Mouse (Mus musculus) left cerebral cortex, adult 8-10 months (tissue): ENCODE measurements around the gene Samd4b. TPM values are rescaled to one million over a fixed set of nuclear protein-coding genes. Genes with fewer than 3 reads are reported as not detected.

Source experiments
- DNase-seq, 2 experiments: peaks; one replicate each; pipeline ENCODE4 v3.0.0; 2022; ENCODE audit warnings: low spot score in 2 of 2
- microRNA-seq, 2 experiments: library from miRNA; unstranded; fragments of <30 nt; microRNA quantifications; one replicate each; pipeline ENCODE4 v1.2.0; 2022
- total RNA-seq, 4 experiments: library from RNA; stranded (reverse); gene quantifications; 2 replicates each; pipeline ENCODE4 v1.2.4; 2022

Gene Samd4b
- total RNA-seq, 4 experiments from 2014 or later = 58.2 to 70.1 (median 61.7) TPM

GRCm38 (mm10) chr7:28362441-28363060 is 235.4 kb downstream of the Samd4b start:
- no peak for DNase-seq

DNA sequence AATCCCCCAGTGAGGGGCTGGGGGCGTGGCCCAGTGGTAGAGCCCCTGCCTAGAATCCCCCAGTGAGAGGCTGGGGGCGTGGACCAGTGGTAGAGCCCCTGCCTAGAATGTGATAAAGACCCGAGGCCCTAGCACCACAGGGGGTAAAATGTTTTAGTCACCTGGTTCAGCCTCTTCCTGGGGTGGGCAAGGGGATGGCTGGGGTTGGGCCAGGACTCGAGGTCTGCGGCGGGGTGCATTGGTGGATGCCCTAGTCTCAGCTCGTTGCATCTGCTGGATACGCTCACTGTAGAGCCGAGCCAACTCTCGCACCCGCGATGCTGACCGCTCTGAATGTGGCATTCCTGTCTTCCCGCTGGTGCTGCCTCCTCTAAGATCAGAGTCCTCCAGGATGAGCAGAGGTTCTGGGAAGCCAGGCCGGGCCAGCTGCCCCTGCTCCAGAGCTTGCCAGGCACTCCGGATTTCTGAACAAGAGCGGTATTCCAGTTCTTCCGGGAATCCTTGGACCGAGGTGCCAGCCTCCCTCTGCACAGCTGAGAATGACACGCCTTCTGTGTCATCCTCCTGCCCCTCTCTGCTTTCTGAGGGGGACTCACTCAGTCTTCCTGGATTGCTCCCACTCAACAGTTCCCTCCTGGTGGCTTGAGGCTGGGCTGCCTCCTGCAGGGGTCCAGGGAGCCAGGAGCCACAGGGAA is 236.2 kb downstream of the Samd4b start:
- DNase-seq = no peak

DNA sequence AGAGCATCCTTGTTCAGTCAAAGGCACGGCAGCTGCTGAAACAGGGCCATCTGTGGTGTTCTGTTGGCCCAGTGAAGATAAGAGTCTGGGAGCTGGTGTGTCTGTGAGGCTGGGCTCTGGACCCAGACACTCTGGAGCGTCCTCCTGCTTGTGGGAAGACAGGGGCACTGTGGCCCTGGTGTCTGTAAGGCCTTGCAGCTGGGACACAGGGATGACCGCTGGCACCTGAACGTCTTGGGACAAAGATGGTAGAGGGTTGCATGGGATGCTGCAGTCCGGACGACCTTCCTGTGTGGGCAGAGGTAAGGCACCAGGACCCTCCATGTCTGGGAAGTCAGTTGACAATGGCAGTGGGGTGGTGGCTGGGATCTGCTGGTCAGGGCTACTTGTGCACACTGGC is 237.7 kb downstream of the Samd4b start:
- no peak for DNase-seq

DNA sequence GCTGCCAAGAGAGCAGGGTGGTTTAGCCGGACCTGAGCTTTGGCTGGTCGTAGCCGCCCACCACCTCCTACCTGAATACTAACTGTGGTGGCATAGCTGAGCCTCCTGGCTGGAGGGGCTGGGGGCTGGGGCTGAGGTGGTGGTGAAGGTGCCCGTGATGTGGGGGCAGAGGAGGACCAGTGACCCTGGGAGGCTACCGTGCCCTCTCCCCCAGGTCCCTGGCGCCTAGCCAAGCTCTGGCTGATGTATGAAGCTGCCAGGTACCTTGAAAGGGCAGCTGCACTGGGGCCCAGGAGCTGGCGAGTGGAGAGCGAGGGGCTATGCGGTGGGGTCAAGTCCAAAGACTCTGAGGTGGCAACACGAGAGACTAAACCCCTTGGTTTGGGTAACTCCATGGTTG is 238.1 kb downstream of the Samd4b start:
- no peak for DNase-seq

DNA sequence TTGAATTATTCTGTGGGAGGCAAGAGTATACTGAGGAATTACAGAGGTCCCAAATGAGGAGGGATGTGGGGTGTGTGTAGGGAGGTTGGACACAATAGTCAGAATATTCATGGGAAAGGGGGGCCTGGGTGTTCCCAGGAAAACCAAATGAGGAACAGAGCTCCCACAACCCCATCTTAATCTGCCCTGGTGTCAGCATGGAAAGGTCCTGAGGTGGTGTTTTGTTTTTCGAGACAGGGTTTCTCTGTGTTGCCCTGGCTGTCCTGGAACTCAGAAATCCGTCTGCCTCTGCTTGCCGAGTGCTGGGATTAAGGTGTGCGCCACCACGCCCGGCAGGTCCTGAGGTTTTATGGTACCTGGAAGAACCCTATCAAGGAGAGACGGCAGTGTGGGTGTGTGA is 239.5 kb downstream of the Samd4b start:
- DNase-seq = no peak

DNA sequence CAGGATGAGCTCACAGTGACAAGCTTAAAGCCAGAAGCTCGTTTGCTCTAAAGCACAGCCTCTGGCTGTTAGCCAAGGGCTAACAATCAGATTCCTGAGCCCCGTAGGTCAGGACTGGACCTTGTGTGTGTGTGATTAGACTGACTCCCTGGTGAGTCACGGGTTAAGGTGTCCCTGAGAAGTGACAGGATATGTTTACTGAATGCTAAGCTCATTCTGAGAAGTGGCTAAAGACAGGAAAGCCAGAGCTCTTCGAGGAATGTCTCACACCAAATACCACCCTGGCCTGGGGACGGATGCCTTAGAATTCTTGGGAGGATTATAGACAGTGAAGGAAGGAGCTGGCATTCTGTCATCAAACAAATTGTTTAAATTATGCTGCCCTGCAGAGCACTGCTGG is 240.0 kb downstream of the Samd4b start:
- no peak for DNase-seq

GRCm38 (mm10) chr7:28356981-28357380 is 241.0 kb downstream of the Samd4b start:
- no peak for DNase-seq

DNA sequence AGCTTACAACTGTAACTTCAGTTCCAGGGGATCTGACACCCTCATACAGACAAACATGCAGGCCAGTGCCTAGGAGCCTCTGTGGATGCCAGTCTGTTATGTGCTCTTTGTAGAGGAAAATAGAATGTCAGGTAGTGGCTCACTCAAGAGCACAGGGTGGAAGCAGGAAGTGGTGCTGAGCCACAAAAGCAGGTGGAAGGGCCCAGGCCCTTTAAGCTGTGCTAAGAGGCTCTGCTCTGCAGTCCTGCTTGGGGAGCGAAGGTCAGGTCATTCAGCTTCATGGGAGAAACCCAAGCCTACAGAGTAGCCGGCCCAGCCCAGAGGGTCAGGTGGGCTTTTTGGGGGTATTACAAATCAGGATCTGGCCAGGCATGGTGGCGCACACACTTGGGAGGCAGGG is 242.7 kb downstream of the Samd4b start:
- DNase-seq = no peak

DNA sequence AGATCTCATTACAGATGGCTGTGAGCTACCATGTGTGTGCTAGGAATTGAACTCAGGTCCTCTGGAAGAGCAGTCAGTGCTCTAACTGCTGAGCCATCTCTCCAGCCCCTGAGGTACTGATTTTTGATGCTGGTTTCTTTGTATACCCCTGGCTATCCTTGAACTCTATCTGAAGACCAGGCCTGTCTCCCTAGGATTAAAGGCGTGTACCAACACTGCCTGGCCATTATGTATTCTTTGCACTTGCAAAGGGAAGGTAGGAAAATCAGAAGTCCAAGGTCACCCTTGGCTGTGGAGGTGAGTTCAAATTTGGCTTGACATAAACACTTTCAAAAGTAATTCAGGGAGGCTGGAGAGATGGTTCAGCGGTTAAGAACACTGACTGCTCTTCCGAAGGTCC is 243.3 kb downstream of the Samd4b start:
- DNase-seq = no peak

- DNase-seq = no peak
Measured at GRCm38 (mm10) chr7:28354113-28354581, 243.8 kb downstream of the Samd4b start.

DNA sequence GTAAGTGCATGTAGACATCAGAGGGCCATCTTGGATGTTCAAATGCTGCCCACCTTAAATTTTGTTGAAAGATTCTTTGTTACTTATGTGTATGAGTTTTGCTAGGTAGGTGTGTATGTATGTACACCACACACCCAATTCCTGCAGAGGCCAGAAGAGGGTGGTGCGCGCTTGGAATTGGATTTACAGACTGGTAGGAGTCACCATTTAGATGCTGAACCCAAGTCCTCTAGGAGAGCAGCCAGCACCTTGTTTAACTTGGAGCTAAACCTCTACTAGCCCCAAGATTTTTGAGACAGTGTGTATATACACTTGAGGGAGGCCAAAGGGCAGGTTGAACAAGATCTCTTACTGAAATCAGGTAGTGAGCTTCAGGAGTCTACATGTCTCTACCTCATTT is 244.7 kb downstream of the Samd4b start:
- no peak for DNase-seq

DNA sequence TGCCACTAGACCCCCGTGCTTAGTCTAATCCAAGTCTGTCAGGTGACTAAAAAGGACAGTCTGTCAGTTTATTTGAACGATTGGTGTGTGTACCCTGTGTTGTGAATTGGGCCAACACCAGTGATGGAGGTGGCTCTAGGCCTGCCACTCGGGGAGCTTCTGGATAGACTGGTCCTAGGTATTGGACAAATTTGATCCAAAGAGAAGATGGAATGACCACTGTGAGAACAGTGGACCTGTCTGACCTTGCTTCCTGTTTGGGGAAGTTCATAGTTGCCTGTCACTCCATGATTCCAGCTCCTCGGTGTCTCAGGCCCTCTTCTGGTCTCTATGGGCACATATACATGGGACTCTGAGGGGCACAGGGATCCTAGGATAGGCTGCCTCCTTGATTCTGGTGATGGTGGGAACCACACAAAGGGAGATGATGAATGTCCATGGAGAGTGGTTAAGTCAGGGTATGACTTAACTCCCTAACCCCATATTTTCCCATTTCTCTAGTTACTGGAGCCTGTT is 246.2 kb downstream of the Samd4b start:
- no peak for DNase-seq

DNA sequence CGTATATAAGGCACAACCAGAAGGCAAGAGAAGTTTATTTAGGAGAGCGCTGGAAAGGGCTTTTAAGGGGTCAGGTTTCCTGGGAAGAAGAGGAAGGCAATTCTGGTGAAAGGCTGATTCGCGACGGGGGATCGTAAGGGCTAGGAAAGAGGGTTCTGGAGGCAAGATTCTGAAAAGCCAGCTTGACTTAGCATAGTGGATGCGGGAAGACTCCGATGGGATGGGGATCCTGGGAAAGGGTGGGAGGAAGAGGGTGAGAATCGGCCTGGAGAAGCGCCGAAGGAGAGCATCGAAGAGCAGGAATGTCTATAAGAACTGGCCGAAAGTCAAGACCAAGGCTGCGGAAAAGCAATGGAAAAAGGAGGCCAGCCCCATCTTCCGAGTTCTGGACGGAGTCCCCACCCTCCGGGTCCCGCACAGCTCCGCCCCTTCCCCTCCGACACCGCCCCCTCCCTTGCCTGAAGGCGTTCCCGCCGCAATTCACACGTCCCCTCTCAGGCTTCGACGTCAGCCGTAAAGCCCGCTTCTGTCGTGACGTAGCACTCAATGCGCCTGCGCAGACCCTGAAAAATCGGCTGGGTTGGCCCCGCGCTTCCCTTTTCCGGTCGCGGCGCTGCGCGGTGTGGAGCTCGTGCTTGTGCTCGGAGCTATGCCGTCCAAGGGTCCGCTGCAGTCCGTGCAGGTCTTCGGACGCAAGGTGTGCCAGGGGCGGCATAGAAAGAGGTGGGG is 247.6 kb downstream of the Samd4b start, which contains the start of gene Rps16:
TSS of gene Rps16 (plus strand) at position 498 of the 729 bp plus-strand sequence.
- peak; percentile 93 to 96 for DNase-seq

Small RNA genes lying within 50 kb of the gene (microRNA-seq; reads per million reads assigned to microRNA genes)
- 0.88 to 2.3 reads per million in 2 experiments for gene Mir7049

Other genes with a start within 250 kb of the Samd4b start
- 100 to 1,000 TPM; 521 to 591 (median 572) TPM for gene Rps16, start 247.5 kb downstream of the Samd4b start, total RNA-seq
- gene Plekhg2, start 225.5 kb downstream of the Samd4b start, total RNA-seq = 1 to 10 TPM; 6.2 to 8.4 (median 8.0) TPM
- gene Zfp36, start 217.9 kb downstream of the Samd4b start, total RNA-seq = 1 to 10 TPM; 2.1 to 6.1 (median 3.6) TPM
- 10 to 100 TPM; 13.2 to 17.4 (median 16.3) TPM for gene Med29, start 205.4 kb downstream of the Samd4b start, total RNA-seq
- gene Paf1, start 205.2 kb downstream of the Samd4b start, total RNA-seq = 10 to 100 TPM; 51.1 to 77.7 (median 63.9) TPM
- gene Gmfg, start 160.7 kb downstream of the Samd4b start, total RNA-seq = 1 to 10 TPM in 2 of 4 experiments, under 1 TPM in 2; 0.38 to 5.7 (median 1.9) TPM
- gene Lrfn1, start 146.2 kb downstream of the Samd4b start, total RNA-seq = 10 to 100 TPM; 77.6 to 83.2 (median 81.1) TPM
- gene Ifnl2, start 87.7 kb downstream of the Samd4b start, total RNA-seq = not detected
- not detected for gene Ifnl3, start 75.3 kb downstream of the Samd4b start, total RNA-seq
- not detected for gene Sycn, start 57.3 kb downstream of the Samd4b start, total RNA-seq
- gene Nccrp1, start 50.9 kb downstream of the Samd4b start, total RNA-seq = under 1 TPM in 3 of 4 experiments, not detected in 1; 0.23 to 0.49 (median 0.39) TPM
- gene Pak4, start within 50 bp of the Samd4b start, total RNA-seq = 1 to 10 TPM; 8.4 to 9.0 (median 8.5) TPM
- 1 to 10 TPM; 1.5 to 2.8 (median 2.1) TPM for gene Acp7, start 33.2 kb upstream of the Samd4b start, total RNA-seq
- gene Fbxo27, start 94.7 kb upstream of the Samd4b start, total RNA-seq = 10 to 100 TPM; 18.3 to 20.9 (median 20.4) TPM
- gene Fbxo17, start 118.7 kb upstream of the Samd4b start, total RNA-seq = 1 to 10 TPM; 1.8 to 4.3 (median 2.8) TPM
- 10 to 100 TPM; 54.2 to 65.8 (median 60.4) TPM for gene Mrps12, start 143.7 kb upstream of the Samd4b start, total RNA-seq
- gene Sars2, start 143.8 kb upstream of the Samd4b start, total RNA-seq = 10 to 100 TPM; 11.5 to 15.7 (median 13.9) TPM
- gene Ccer2, start 158.0 kb upstream of the Samd4b start, total RNA-seq = 1 to 10 TPM; 1.7 to 2.8 (median 2.4) TPM
- gene Sirt2, start 168.6 kb upstream of the Samd4b start, total RNA-seq = 100 to 1,000 TPM; 132 to 145 (median 141) TPM
- gene Nfkbib, start 169.4 kb upstream of the Samd4b start, total RNA-seq = 10 to 100 TPM; 32.2 to 34.7 (median 33.3) TPM
- gene Rinl, start 190.8 kb upstream of the Samd4b start, total RNA-seq = 1 to 10 TPM; 2.0 to 4.9 (median 4.1) TPM
- 100 to 1,000 TPM; 433 to 466 (median 453) TPM for gene Hnrnpl, start 210.4 kb upstream of the Samd4b start, total RNA-seq
- gene Ech1, start 227.1 kb upstream of the Samd4b start, total RNA-seq = 10 to 100 TPM; 57.9 to 68.0 (median 62.2) TPM
- gene Lgals4, start 235.7 kb upstream of the Samd4b start, total RNA-seq = 1 to 10 TPM; 1.4 to 3.4 (median 3.0) TPM